Mouse (Mus musculus): ENCODE data around the gene Fastkd1.
"Not testable (repeated sequence)": the region's sequence is repeated elsewhere in the genome, so short reads cannot be mapped to it uniquely, and the experiment has no call there.

The Fastkd1 gene

GRCm38 (mm10) chr2:69712981-69713625 is at the start of gene Fastkd1:
TSS of gene Fastkd1 (minus strand) at chr2:69713516.
- DNase-seq (ENCODE audit: low read depth) = peak; percentile 88

DNA sequence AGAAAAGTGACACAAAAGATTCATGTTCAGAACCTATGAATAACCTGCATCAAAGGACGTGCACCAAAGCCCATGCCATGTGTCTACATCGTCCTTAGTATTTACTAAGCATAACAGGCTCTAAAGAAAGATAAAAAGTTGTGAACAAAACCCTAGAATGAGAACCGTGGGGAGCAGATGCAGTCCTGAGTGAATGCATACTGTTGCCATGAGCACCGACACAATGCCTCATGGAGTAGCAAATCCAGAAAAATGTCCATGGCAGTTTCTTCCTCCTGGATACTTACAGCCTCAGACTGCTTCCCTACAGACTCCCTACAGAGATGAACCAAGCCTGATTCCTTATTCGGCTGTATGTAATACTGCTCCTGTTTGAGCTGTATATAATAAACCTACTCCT is 47.7 kb upstream of the Fastkd1 start:
- DNase-seq (ENCODE audit: low read depth) = no peak

GRCm38 (mm10) chr2:69745091-69745490 is 31.8 kb upstream of the Fastkd1 start:
- no peak for DNase-seq (ENCODE audit: low read depth)

GRCm38 (mm10) chr2:69723519-69723825 is 10.2 kb upstream of the Fastkd1 start:
- DNase-seq (ENCODE audit: low read depth) = no peak

GRCm38 (mm10) chr2:69722650-69723518 is 9.6 kb upstream of the Fastkd1 start:
- peak; percentile 88 for DNase-seq (ENCODE audit: low read depth)

DNA sequence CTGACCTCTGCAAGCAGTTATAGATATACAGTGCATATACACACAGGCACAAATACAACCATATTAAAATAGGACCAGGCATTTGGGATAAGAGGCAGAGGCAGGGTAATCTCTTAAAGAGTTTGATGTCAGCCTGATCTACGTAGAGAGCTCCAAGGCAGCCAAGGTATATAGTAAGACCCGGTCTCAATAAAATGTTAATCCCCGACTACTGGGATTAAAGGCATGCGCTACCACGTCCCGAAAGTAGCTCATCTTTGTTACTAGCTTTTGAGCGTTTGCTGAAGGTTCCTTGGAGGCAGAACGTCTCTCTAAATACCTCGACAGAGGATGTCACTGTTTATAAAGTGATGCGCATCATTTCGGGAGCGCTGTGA is 8.9 kb upstream of the Fastkd1 start, which contains the start of gene Ppig:
Gene Ppig, plus strand, starts transcription at position 273 of the 377 bp plus-strand sequence.
- DNase-seq (ENCODE audit: low read depth) = no peak

GRCm38 (mm10) chr2:69719121-69719520 is 5.8 kb upstream of the Fastkd1 start:
- no peak for DNase-seq (ENCODE audit: low read depth)

- no peak for DNase-seq (ENCODE audit: low read depth)
Observed at GRCm38 (mm10) chr2:69716483-69716882, 3.2 kb upstream of the Fastkd1 start.

DNA sequence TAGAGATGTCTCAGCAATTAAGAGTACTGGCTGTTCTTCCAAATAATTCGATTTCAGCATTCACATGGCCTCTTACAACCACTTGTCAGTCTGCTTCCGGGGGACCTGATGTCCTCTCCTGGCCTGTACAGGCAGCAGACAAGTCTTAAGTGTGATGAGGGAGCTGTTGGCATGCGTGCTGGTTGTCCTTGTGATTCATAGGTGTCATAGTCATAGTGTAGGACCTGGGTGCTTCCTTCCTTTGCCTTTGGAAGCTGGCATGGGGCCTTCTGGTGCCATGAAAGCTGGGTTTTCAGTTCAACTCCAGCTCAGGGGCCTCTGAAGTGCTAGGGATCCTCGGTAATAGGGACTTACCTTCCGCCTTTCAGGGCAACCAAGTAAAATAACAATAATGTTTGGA is 810 bp upstream of the Fastkd1 start:
- DNase-seq (ENCODE audit: low read depth) = no peak

DNA sequence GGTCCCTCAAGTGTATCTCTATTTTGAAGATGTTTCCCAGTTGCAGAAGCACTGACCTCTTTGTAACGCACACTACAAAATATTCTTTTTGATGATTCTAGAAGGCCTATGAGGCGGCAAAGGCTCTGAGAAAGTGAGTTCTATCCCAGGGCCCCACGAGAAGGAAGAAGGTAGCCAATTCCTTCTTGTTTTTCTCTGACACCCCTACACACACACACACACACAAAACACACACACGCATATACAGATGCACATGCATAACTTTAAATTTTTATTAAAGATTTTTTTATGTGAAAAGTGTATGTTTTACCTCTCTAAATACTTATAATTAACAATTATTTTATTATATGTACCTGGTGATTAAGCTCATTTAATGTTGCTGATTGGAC is 304 bp upstream of the Fastkd1 start:
- no peak for DNase-seq (ENCODE audit: low read depth)

DNA sequence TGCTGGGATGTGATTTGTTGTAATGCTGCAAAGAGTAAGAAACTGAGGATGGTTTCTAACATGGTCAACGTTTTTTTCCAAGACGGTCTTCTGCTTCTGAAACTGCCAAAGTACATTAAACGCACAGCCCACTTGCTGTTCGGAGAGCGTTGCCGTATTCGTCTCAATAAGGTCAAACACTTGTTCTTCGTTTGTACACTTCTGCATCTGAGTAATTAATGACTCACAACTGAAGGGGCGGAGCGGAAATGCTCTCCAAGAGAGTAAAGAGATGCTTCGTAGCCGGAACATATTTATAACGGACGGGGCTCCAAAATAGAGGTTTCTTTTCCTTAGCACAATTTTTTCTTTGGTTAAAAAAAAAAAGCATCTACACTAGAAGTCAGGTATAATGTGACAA is 1.1 kb downstream of the Fastkd1 start:
- DNase-seq (ENCODE audit: low read depth) = no peak

DNA sequence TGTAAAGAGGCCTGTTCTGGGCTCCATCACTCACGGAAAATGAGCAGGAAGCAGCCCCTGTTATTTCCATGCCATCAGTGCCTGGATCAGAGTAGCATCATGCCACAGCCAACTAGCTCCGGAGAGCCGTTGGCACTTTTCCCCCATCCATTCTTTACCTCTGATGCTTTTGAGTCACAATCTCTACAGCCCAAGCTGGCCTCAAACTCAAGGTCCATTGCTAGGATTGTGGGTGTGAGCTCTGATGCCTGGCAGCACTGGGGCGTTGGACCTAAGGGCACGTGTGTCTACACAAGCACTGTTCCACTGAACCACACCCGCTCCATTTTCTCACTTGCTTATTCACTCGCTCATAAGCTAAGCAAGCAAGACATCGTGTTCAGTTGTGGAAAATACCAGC is 12.9 kb downstream of the Fastkd1 start:
- DNase-seq (ENCODE audit: low read depth) = no peak

DNA sequence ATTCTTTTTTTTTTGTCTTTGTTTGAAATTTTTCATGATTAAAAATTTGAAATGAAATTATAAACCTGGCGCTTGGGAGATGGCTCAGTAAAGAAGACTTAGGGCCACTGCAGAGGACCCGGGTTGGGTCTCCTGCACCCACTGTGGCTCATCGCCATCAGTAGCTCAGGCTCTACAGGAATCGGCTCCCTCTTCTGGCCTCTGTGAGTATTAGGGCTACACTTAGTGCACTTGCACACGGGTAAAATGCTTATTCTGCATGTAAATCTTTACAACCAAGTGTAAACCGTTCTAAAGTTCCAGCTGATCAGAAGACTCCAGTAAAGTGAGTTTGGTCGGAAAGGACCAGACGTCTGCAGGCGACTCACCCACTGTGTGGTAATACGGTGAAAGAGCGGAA is 19.8 kb downstream of the Fastkd1 start:
- no peak for DNase-seq (ENCODE audit: low read depth)

DNA sequence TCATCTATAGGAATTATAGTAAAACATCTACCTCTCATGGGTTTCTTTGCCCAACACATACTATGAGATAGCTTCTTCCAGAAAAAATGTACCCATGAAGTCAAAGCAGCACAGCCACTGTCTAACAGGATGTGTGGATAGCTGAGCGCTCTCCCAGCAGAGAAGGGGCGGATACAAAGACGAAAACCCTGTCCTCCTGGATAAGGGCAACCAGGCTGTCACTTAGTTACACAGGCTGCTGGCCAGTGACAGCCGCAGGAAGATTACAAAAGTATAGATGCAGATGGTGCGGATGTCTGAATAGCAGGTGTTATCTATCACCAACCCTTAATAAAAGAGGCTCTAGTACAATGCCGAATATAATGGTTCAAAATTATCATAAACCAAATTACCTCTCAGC is 22.5 kb downstream of the Fastkd1 start:
- DNase-seq (ENCODE audit: low read depth) = no peak

DNA sequence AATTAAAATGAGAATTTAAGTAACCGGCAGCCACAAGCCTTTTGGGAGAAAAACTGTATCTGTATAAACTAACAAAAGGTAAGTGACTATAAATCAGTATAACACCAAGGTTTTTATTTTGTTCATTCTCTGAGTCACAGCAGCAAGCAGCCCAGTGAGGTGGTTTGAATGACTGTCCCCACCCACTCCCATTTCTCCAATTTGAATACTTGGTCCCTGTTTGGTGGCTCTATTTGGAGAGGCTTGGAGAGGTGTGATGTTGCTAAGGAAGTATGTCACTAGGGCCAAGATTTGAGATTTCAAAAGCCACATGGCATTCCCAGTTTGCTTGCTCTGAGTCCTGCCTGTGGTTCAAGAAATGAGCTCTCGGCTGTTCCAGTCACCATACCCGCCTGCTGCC is 23.1 kb downstream of the Fastkd1 start:
- no peak for DNase-seq (ENCODE audit: low read depth)

- DNase-seq (ENCODE audit: low read depth) = no peak
Observed at GRCm38 (mm10) chr2:69684488-69684887, 28.8 kb downstream of the Fastkd1 start.

DNA sequence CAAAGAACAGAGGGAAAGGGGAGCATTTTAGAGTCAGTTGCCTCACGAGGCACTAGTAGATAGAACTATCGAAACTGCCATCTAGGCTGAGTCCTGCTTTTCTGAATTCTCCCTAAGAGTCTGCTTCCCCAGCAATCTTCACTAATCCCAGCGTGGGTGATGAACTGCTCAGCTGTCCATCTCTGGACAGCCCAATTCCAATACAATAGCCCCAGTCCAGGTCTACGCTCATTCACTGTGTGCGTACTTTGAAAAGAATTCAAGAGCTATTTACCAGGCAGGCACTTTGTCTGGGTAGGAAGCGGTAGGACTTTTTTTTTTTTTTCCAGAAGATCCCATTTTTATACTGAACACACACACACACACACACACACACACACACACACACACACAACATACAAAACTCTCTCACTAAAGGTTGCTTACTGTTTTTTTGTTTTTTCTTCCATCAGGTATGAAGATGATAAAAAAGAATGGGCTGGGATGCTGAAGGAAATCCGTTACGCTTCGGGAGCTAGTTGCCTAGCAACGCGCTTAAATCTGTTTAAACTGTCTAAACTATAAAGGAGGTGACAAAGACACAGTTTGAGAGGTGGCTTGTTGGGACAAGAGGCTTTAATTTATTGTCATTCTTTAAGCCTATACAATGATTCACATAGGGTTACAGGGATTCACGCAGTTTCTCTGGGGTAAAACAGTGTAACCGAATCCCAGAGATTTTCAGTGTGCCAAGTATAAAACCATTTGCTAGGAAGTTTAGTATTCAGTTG is 30.1 kb downstream of the Fastkd1 start:
- DNase-seq (ENCODE audit: low read depth) = no peak

DNA sequence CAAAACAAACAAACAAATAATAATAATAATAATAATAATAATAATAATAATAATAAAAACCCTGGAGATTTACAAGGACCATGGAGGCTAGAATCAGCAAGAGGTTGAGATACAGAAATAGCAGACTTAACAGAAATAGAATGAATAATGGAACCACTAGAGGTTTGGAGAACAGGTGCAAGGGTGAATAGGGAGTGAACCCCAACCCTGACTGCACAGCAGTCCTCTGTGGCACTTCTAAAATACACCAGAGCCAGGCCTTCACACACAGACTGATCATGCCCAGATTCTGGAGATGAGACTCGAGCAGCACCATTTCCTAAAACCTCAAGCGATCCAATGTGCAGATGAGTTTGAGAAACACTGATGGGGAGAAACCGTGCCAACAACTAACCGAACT is 31.4 kb downstream of the Fastkd1 start:
- no peak for DNase-seq (ENCODE audit: low read depth)

- DNase-seq (ENCODE audit: low read depth) = peak; percentile 20
Observed at GRCm38 (mm10) chr2:69679990-69680389, 33.3 kb downstream of the Fastkd1 start.

DNA sequence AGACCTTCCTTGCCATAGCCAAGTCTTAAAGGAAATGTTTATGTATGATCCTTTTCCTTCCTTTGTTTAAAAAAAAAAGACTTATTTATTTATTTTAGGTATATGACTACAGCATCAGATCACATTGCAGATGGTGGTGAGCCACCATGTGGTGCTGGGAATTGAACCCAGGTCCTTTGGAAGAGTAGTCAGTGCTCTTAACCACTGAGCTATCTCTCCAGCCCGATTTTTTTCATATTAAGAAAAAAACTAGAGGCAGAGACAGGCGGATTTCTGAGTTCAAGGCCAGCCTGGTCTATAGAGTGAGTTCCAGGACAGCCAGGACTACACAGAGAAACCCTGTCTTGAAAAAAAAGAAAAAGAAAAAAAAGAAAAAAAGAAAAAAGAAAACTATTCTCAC is 36.1 kb downstream of the Fastkd1 start:
- DNase-seq (ENCODE audit: low read depth) = not testable (repeated sequence)

DNA sequence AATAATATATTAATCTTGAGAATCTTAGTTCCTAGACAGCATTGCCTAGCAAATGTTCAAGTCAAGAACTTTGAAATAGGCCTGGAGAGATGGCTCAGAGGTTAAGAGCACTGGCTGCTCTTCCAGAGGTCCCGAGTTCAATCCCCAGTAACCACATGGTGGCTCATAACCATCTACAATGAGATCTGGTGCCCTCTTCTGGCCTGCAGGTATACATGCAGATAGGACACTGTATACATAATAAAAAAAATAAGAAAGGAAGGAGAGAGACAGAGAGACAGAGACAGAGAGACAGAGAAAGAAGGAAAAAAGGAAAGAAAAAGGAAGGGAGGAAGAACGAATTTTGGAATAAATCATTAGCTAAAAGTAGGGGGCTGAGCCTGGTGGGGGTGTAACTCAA is 36.6 kb downstream of the Fastkd1 start:
- DNase-seq (ENCODE audit: low read depth) = peak; percentile 4

GRCm38 (mm10) chr2:69675266-69675665 is 38.0 kb downstream of the Fastkd1 start:
- DNase-seq (ENCODE audit: low read depth) = no peak

DNA sequence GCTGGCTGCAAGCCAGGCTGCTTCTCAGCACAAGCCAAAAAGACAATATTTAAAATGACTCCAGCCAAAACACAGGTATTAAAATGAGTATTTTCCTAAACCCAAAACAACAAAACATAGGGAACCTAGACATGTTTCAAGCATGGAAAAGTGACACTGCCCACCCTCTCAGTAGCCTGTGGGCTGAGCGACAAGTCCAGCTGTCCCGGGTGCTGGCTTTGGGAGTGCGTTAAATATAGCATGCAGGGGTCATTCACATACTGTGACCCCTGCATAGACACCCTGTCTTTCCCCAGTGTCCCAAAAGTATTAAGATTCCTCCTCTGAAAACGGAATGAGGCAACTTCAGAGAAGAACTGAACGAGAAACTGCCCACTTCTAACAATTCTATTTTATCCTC is 39.6 kb downstream of the Fastkd1 start:
- DNase-seq (ENCODE audit: low read depth) = no peak
